Comparison of ENCODE assay signal across 8 mouse cellular contexts in genomic region chr4:58552731-58553630, GRCm38 (mm10). TPM values are rescaled to one million over a fixed set of nuclear protein-coding genes. Genes with fewer than 3 reads are reported as not detected.
A peak's percentile ranks its signal among the peaks of the same experiment; 100 is the strongest.
DNase-seq lines count a peak whose midpoint lies in the region; ATAC-seq and TF ChIP-seq lines count a peak whose summit lies in the region.

No protein-coding gene starts in this region.

- H3K9me3 ChIP-seq in hindbrain, embryonic 12.5 days (replicated peaks), result no peaks in the 10 kb centered on the region

- H3K4me1 ChIP-seq in hindbrain, embryonic 12.5 days, result peaks cover 13% of the 10 kb centered on the region

- POLR2A ChIA-PET in Patski (lab: Charles Lee), result interaction anchor here (0.5 kb wide), 1 partner anchor 10 kb away, joined by 5 read pairs; no protein-coding TSS in a partner anchor

- H3K36me3 ChIP-seq in hindbrain, embryonic 12.5 days, result no peaks in the 10 kb centered on the region

- peak overlapping the region; percentile 73 for H3K9ac ChIP-seq in hindbrain, embryonic 12.5 days

- under 1% methylated on average over 71 of the region's 71 CpGs for WGBS in hindbrain, embryonic 12.5 days

- H3K27ac ChIP-seq in hindbrain, embryonic 12.5 days, result peak overlapping the region; percentile 68

- peak; percentile 60 for ATAC-seq in Patski
- ATAC-seq in hindbrain, embryonic 12.5 days (ENCODE audit: low FRiP score), result peak; percentile 92
- ATAC-seq in megakaryocyte, adult 5-6 weeks (ENCODE audit: poor library complexity, severe bottlenecking), result peak; percentile 87

- H3K27me3 ChIP-seq in Patski, result no peaks in the 10 kb centered on the region
- peaks cover 8% of the 10 kb centered on the region for H3K27me3 ChIP-seq in hindbrain, embryonic 12.5 days

- H3K4me2 ChIP-seq in hindbrain, embryonic 12.5 days (replicated peaks), result peak overlapping the region; percentile 88

- DNase-seq in Patski (ENCODE audit: low read depth, low spot score), result no peak
- DNase-seq in cerebellum, adult 9-10 months, result peak; percentile 5
- DNase-seq in frontal cortex, postnatal 25 days (ENCODE audit: low spot score in 2 of 2), result peak; percentile 19 to 37
- peak; percentile 33 to 40 for DNase-seq in left cerebral cortex, adult 8-10 months (ENCODE audit: low spot score in 2 of 2)
- DNase-seq in right cerebral cortex, postnatal 14 days, result peak; percentile 54
- DNase-seq in urinary bladder, postnatal 36 days (ENCODE audit: low spot score in 2 of 2), result peak; percentile 80 to 82

- CTCF ChIA-PET in Patski (lab: Charles Lee), result interaction anchor here (0.9 to 1.2 kb wide), 4 partner anchors 10 to 287 kb away, joined by 3 to 4 read pairs (median 4); no protein-coding TSS in a partner anchor

- TF ChIP-seq CTCF in Patski (IDR thresholded peaks at IDR 0.05), result peak; percentile 70

- in situ Hi-C loops in Patski (cut with MboI; ENCODE audit: low pct_unique_long_range_greater_than_20kb), result loop anchor here (10.0 kb wide), 1 partner anchor 288 kb away; no protein-coding TSS in a partner anchor

- H3K4me3 ChIP-seq in hindbrain, embryonic 12.5 days, result peak overlapping the region; percentile 70

RNA-seq across cellular contexts. Expression of gene Lpar1, which starts 0.7 kb away (rescaled TPM):
- polyA plus RNA-seq in Patski (2021), result 2.7 TPM
- polyA plus RNA-seq in hindbrain, embryonic 12.5 days (2016; fragmentation: Nextera tagmentation; extraction: Ambion mirVana), result 63.6 and 78.1 TPM in 2 replicates
- 10 to 100 TPM; 19.7 to 27.2 (median 22.5) TPM for total RNA-seq in left cerebral cortex, adult 8-10 months (2022)
- total RNA-seq in megakaryocyte, adult 5-6 weeks (2015), result 0.05 and 0.80 TPM in 2 replicates
- total RNA-seq in megakaryocyte, adult 5-6 weeks (2017), result 0.04 TPM in 1 of 2 replicates, not detected in the other

Comparison
In these comparisons a context has a peak if more than half of its experiments do, and no peak if none do; other contexts are left out.
1. RNA of gene Lpar1, which starts 0.7 kb away (total RNA-seq): 19.7 to 27.2 TPM in left cerebral cortex, adult 8-10 months; 0.04 to 0.80 TPM in megakaryocyte, adult 5-6 weeks; every median in the first group is over 10 times any median in the second.
2. Peak in every context shown above with its lines, with median percentiles within 50 percentile points of each other: ATAC-seq.